ENCODE assay signal across 16 mouse cellular contexts in genomic region chr12:8089423-8090278, GRCm38 (mm10).
DNase-seq lines count a peak whose midpoint lies in the region; ATAC-seq and TF ChIP-seq lines count a peak whose summit lies in the region.
"Had no signal": no experiment of that assay in that cellular context is flagged by ENCODE, and none has a peak within 500 bp of the region (broad histone marks: within the 10 kb centered on the region; RNA-seq: fewer than 3 reads in every experiment).

No protein-coding gene starts in this region.

- H3K9ac ChIP-seq in intestine, postnatal 0 days (ENCODE audit: low read depth, low read length): no peak overlapping the region
- H3K9ac ChIP-seq: hindbrain, embryonic 14.5 days; liver, embryonic 12.5 days; neural tube, embryonic 15.5 days had no signal

- peak; percentile 36; the same call in 1 of the 2 replicates for ATAC-seq in intestine, postnatal 0 days
- ATAC-seq: liver, embryonic 12.5 days had no signal

- no peaks in the 10 kb centered on the region for H3K9me3 ChIP-seq in intestine, postnatal 0 days (ENCODE audit: control insufficient read depth)
- H3K9me3 ChIP-seq: liver, embryonic 12.5 days had no signal

- H3K4me1 ChIP-seq in intestine, postnatal 0 days (replicated peaks; ENCODE audit: control insufficient read depth, insufficient read depth, low read length): no peaks in the 10 kb centered on the region
- H3K4me1 ChIP-seq: liver, embryonic 12.5 days; neural tube, embryonic 15.5 days had no signal

- H3K36me3 ChIP-seq in intestine, postnatal 0 days (ENCODE audit: control insufficient read depth, insufficient read depth): no peaks in the 10 kb centered on the region
- H3K36me3 ChIP-seq: liver, embryonic 12.5 days; neural tube, embryonic 15.5 days had no signal

- H3K27me3 ChIP-seq in intestine, postnatal 0 days (replicated peaks; ENCODE audit: control insufficient read depth, insufficient read depth, low read length): no peaks in the 10 kb centered on the region
- H3K27me3 ChIP-seq: liver, embryonic 12.5 days; neural tube, embryonic 15.5 days had no signal

- WGBS in intestine, postnatal 0 days: 49% methylated on average over 8 of the region's 8 CpGs

- no peak overlapping the region for H3K4me2 ChIP-seq in intestine, postnatal 0 days (replicated peaks; ENCODE audit: low read depth)
- H3K4me2 ChIP-seq: hindbrain, embryonic 14.5 days; liver, embryonic 12.5 days; neural tube, embryonic 15.5 days had no signal

- H3K4me3 ChIP-seq in intestine, postnatal 0 days (ENCODE audit: low read depth, low read length): no peak overlapping the region
- H3K4me3 ChIP-seq: heart, adult 2 months; liver, embryonic 12.5 days; neural tube, embryonic 15.5 days had no signal

- H3K27ac ChIP-seq in intestine, postnatal 0 days (ENCODE audit: low read depth, low read length): no peak overlapping the region
- H3K27ac ChIP-seq: heart, adult 2 months; hindbrain, embryonic 14.5 days; liver, embryonic 12.5 days; neural tube, embryonic 15.5 days had no signal

- no peak for TF ChIP-seq CTCF in intestine, postnatal 0 days (IDR thresholded peaks at IDR 0.05; ENCODE audit: low read depth)

- peak; percentile 10 for DNase-seq in adrenal gland, adult 2 months
- no peak for DNase-seq in adrenal gland, adult 8-10 months
- peak; percentile 18 for DNase-seq in layer of hippocampus, adult 11-12 months (ENCODE audit: low spot score)
- no peak for DNase-seq in layer of hippocampus, adult 9-10 months (ENCODE audit: low spot score)
- DNase-seq in MEL-GATA-1-ER (ENCODE audit: extremely low read depth, low read depth): peak; percentile 55
- no peak for DNase-seq in spleen, postnatal 10 days (ENCODE audit: low spot score in 2 of 2)
- DNase-seq in urinary bladder, postnatal 14 days (ENCODE audit: low spot score): no peak
- DNase-seq: cerebellum, adult 11 months; cerebellum, postnatal 36 days; heart, adult 2 months; kidney, adult 8-10 months; retina, postnatal 1 day had no signal

Comparison
In these comparisons a context has a peak if more than half of its experiments do, and no peak if none do; other contexts are left out.
1. DNase-seq: peak in adrenal gland, adult 2 months (single experiment), layer of hippocampus, adult 11-12 months (single experiment) and MEL-GATA-1-ER (single experiment); none in adrenal gland, adult 8-10 months (single experiment), layer of hippocampus, adult 9-10 months (single experiment), spleen, postnatal 10 days (0 of 2) and urinary bladder, postnatal 14 days (single experiment).